Mouse (Mus musculus) CH12F3 (cell line): ENCODE results near the gene Hes7.

Source experiments
- in situ Hi-C: fragments of 300-500 bp; cut with MboI; formaldehyde crosslinking; loops from 2 replicates; pipeline ENCODE4 v1.14.3; 2020; ENCODE audit warnings: low sequenced_read_pairs

Hes7 gene

GRCm38 (mm10) chr11:69100639-69101360 is 19.4 kb upstream of the Hes7 start:
- in situ Hi-C loops = no loop called here

GRCm38 (mm10) chr11:69101604-69102402 is 18.4 kb upstream of the Hes7 start:
- in situ Hi-C loops = no loop called here

- in situ Hi-C loops = no loop called here
Observed at GRCm38 (mm10) chr11:69102403-69102725, 17.8 kb upstream of the Hes7 start.

- in situ Hi-C loops = no loop called here
Observed at GRCm38 (mm10) chr11:69103121-69103520, 17.1 kb upstream of the Hes7 start.

- in situ Hi-C loops = no loop called here
Observed at GRCm38 (mm10) chr11:69103531-69104435, 16.4 kb upstream of the Hes7 start.

- in situ Hi-C loops = no loop called here
Observed at GRCm38 (mm10) chr11:69104487-69104886, 15.7 kb upstream of the Hes7 start.

GRCm38 (mm10) chr11:69105227-69105626 is 15.0 kb upstream of the Hes7 start:
- in situ Hi-C loops = no loop called here

- in situ Hi-C loops = no loop called here
Observed at GRCm38 (mm10) chr11:69105796-69106195, 14.4 kb upstream of the Hes7 start.

- in situ Hi-C loops = no loop called here
Observed at GRCm38 (mm10) chr11:69106299-69106698, 13.9 kb upstream of the Hes7 start.

GRCm38 (mm10) chr11:69106842-69107241 is 13.4 kb upstream of the Hes7 start:
- in situ Hi-C loops = no loop called here

GRCm38 (mm10) chr11:69107676-69108075 is 12.5 kb upstream of the Hes7 start:
- in situ Hi-C loops = no loop called here

GRCm38 (mm10) chr11:69108223-69108622 is 12.0 kb upstream of the Hes7 start:
- in situ Hi-C loops = no loop called here

GRCm38 (mm10) chr11:69109032-69109900 is 10.9 kb upstream of the Hes7 start:
- in situ Hi-C loops = no loop called here

GRCm38 (mm10) chr11:69110319-69111046 is 9.7 kb upstream of the Hes7 start:
- in situ Hi-C loops = no loop called here

GRCm38 (mm10) chr11:69111051-69111810 is 9.0 kb upstream of the Hes7 start:
- in situ Hi-C loops = no loop called here

GRCm38 (mm10) chr11:69111865-69112264 is 8.3 kb upstream of the Hes7 start:
- in situ Hi-C loops = no loop called here

GRCm38 (mm10) chr11:69114018-69114417 is 6.2 kb upstream of the Hes7 start:
- in situ Hi-C loops = no loop called here

GRCm38 (mm10) chr11:69114621-69115020 is 5.6 kb upstream of the Hes7 start:
- in situ Hi-C loops = no loop called here

- in situ Hi-C loops = no loop called here
Observed at GRCm38 (mm10) chr11:69116843-69117242, 3.4 kb upstream of the Hes7 start.
